Mouse (Mus musculus): Measurements from ENCODE around the gene Syn3.
A peak's percentile ranks its signal among the peaks of the same experiment; 100 is the strongest.

The Syn3 gene

DNA sequence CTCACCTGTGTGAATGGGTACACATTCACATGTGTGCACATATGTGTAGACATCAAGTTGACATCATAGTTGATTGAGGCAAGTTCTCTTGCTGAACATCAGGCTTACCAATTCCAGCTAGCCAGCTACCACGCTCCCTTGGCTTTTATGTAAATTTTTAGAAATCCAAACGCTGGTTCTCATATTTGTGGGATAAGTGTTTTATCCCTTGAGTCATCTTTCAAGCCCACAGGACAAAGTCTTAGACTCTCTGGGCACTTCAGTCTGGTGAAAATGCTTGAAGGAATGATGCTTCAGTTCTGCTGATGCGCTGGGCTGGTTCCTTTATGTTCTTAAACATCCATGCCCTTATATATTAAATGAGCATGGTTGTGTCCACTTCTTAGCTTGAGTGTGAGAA is 279.7 kb downstream of the Syn3 start:
- DNase-seq (ENCODE audit: low spot score in 2 of 2) = no peak

DNA sequence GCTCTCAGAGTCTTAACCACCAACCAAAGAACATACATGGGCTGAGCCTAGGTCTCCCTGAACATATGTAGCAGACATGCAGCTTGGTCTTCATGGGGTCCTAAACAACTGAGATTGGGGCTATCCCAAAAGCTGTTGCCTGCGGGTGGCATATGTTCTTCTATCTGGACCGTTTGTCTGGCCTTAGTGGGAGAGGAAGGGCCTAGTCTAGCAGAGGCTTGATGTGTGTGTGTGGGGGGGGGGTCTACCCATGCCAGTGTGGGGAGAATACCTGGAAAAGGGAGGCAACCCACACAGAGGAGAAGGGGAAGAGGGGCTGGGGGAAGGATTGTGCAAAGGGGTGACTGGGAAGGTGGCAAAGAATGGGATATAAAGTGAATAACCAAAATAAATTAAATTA is 281.9 kb downstream of the Syn3 start:
- no peak for DNase-seq (ENCODE audit: low spot score in 2 of 2)

DNA sequence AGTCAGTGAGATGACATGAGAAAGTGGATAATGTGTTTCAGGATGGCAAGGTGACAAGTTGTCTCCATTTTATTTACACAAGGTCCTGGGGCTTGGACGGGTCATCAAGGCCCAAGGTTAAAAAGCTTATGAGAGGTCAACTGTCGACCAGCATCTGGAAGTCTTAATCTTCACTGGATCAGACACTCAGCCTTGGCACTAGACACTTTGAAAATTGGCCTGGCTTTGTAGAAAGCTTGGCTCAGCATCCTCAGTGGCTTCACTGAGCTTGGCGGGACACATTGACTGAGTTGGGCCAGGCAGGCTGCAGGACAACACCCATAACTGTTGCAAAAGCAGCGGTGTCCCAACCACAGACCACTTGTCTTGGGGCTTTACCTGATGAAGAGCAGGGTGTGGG is 286.6 kb downstream of the Syn3 start:
- DNase-seq (ENCODE audit: low spot score in 2 of 2) = no peak

DNA sequence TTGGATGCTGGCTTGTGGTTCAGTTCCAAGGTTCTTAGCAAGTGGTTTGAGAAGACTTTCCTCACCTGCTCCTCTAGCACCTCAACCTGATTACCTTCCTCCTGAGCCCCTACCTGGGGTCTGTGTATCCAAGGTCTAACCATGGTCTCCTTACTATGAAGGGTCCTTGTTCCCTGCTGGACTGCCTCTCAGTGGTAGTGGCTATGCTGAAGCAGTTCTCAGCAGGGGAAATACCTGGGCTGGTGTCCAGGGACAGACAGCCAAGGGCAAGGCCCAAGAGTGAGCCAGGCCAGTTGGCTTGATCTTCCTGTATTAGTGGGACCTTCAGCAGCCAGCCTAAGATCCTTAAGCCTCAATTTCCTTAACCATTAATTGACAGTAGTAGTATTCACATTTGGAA is 294.8 kb downstream of the Syn3 start:
- DNase-seq (ENCODE audit: low spot score in 2 of 2) = no peak

DNA sequence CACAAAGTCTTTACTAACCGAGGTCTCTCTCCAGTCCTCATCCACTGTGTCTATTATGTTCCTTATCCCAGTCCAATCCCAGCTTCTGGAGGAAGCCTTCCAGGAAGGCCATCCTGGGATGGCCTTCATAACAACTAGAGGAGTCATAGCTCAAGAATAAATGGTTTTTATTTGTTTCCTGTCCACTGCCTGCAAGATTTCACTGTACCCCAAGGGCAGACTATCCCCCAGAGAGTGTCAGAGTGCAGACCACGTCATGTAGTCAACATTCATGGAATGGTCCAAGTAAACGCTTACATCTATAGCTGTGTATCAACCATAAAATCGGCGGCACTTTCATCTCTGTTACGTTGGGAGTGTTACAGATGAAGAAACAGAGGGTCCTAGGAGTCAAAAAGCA is 295.5 kb downstream of the Syn3 start:
- no peak for DNase-seq (ENCODE audit: low spot score in 2 of 2)

DNA sequence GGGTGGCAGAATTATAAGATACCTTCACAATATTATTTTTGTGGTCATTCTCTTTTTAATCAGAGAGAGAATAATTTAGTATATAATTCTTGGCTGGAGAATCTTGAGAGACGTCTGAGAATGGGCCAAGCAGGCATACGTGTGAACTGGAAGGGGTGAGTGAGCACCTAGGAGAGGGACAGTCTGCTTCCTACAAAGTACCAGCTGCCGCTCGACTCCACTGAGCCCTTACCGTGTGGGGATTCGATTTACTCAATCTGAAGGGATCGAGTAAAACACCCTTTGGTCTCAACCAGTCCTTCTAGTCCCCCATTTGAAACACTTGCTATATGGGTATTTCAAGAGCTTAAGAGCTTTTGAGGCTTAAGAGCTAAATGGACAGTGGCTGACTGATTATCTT is 296.9 kb downstream of the Syn3 start:
- DNase-seq (ENCODE audit: low spot score in 2 of 2) = no peak

DNA sequence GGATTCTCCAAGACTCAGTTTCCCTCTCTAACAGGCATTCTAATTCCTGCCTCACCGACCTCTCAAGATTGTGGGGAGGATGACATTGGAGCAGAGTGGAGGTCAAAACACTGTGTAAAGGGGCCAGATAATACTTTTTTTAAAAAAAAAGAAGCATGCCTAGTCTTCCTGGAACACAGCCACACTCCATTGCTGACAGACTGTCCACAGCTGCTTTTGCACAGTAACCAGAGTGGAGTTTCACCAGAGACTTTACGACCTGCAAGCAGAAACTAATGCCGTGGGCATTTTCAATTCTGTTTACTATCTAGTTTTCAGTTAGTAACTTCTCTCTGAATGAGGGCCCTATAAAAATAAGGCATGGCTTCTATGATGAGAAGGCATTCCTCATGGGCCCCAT is 297.7 kb downstream of the Syn3 start:
- DNase-seq (ENCODE audit: low spot score in 2 of 2) = no peak

DNA sequence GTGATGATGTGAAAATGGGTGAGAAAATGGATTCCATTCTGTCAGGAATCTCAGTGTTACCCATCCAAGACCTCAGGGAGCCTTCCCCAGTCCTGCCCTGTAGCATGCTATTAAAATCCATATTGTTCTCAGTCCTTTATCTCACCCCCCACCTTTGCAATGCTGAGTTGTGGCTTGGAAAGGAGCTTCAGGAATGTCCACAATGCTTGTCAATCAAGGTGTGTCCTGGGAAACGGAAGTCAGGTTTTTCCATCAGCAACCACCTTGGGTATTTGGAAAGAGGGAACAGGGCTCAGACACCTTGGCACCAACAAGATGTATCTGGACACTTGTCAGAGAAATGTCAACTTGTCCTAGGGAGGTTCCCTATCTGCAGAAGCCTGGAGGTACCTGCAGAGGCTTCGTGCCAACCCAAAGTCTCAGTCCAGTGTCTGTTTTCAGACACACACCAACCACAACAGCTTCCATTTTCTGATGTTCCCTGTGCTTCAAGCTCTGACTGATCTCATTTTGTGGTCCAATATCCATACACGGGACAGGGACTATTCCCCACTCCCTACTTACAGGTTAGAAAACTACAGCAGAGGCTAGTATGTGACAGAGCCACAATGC is 302.2 kb downstream of the Syn3 start:
- no peak for DNase-seq (ENCODE audit: low spot score in 2 of 2)

DNA sequence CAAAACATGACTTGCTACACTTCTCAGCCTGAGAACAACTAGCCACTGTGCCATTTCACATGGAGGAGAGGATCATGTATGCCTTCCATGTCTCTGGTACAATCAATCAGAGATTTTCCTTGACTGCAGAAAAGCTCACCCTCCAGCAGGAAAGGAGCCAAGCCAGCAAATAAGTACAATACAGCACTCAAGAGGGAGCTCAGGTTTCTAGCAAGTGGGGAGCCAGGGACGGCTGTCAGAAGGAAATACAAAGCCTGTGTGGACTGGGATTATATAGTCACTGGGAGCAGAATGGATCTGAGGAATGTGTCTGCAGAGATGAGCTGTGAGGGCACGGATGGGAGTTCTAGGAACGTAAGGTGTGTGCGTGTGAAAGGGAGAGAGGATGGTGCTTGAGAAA is 304.0 kb downstream of the Syn3 start:
- no peak for DNase-seq (ENCODE audit: low spot score in 2 of 2)

DNA sequence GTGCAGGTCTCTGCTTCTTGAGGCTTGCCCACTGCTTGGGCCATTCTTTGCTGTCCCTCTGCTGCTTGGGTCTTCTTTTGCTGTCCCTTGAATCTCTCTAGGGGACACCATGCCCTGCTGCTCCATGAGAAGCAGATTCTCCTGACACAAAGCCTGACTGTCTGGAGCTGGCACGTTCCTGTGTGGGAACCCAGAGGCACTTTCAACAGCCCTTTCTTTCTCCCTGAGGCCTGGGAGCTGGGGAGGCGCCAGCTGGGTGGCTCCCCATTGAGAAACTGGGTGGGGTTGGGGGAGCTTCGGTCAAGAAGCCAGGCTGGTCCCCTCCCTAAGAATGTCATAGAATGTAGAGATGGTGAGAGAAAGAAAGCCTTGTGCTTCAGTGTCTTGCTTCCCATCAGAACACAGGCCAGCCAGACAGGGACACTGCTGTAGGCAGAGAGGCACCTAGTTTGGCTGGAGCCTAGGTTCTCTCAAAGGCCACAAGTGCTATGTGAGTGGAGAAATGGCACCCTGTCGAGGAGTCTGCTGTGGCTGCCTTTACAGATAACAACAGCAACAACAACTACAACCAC is 304.7 kb downstream of the Syn3 start:
- DNase-seq (ENCODE audit: low spot score in 2 of 2) = no peak

DNA sequence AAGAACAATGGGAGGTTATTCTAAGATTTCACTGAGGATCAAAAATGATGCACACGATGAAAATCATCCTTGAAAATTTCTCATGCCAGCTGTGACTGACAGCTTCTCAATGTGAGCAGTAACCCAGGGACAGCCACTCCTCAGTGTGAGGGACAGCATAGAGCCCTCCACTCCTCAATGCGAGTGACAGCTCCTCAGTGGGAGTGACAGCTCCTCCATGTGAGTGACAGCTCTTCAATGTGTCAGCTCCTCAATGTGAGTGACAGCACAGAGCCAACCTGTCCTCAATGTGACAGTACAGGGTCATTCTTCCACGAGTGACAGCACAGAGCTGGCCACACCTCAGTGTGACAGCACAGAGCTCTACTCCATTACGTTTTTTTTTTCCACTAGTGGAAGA is 310.1 kb downstream of the Syn3 start:
- no peak for DNase-seq (ENCODE audit: low spot score in 2 of 2)

DNA sequence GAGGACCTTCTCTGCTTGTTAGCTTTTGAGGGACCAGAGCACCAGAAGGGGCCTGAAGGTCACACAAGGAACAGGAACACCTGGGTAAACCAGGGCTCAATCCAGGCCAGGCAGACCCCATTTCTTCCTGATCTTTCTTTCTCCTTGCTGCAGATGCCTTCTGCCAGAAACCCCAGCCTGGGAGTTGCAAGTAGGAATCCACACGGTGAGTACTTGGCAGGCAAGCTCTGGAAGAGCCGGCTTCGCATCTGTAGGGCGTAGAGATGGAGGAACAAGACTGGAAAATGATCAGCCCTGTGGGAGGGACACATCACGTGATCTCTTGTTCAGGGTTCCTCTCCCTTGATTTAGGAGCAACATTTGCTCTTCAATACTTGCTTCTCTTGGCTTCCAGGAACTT is 310.8 kb downstream of the Syn3 start:
- peak in 1 of 2 experiments; percentile 18 for DNase-seq (ENCODE audit: low spot score in 2 of 2)

DNA sequence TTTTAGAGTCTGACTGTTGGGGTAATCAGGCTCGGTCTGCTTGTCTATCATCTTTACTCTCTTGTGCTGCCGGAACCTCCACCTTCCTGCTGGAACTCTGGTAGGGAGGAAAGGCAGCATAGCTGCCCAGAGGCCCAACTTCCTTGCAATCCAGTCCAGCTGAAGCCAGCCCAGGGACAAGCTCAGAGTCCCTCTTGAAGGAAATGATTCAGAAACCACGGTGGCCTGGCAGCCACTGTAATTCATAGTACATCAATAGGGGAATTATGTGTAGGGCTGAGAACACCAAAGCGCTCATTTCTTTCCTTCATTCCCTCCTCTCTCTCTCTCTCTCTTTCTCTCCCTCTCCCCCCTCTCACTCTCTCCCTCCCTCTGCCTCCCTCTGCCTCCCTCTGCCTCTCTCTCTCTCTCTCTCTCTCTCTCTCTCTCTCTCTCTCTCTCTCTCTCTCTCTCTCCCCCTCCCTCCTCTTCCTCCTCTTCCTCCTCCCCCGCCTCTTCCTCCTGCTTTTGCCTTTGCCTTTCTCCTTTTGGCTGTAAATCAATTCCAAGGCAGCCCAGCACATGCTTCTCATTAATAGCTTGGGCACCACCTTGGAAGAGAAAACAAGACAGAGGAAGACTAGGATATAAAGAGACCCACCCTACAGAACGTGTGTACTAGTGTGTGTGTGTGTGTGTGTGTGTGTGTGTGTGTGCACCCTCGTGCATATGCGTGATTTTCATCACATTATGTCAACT is 315.4 kb downstream of the Syn3 start:
- DNase-seq (ENCODE audit: low spot score in 2 of 2) = no peak

DNA sequence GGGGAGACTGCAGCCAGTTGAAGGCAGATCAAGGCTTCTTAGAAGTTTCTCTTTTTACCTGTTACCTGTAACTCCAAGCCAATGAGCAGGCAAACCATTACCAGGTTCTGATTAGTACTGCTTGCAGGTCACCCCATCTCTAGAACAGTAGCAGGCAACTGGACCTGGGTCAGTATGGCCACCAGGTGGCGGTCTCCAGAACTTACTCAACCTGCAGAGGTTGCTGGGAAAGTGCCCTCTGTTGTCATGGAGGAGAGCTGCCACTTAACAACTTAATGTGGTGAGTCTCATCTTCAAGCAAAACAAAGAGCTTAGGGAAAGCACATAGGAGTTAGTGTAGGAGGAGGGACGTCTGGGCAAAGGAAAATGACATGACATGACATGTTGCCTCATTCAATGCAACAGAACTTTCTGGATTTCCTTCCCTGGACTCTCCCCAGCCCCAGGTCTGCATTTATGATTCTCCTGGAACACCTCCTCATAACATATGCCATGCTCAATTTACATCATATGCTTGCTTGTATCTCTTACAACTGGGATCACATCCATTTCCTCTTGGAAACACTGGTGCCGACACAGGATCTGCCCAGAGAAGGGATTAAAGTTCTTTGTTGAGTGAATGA is 316.4 kb downstream of the Syn3 start:
- DNase-seq (ENCODE audit: low spot score in 2 of 2) = peak; percentile 26 to 31

DNA sequence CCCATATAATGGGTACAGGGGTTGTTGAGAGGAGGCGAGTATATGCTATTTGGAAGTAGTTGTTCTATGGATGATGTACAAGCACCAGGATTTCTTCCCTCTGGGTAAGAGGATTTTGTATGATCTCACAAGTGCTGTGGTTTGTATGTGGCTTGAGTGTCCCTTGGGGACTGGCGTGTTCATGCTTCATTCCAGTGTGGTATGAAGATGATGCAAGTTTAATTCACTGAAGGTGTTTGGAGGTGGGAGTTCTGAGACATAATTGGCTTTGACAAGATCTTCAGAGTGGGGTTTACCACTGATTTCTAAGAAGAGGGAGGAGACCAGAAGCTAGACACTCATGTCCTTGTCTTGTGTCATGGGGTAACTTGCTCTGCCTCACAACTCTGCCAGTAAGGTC is 322.3 kb downstream of the Syn3 start:
- DNase-seq (ENCODE audit: low spot score in 2 of 2) = no peak

DNA sequence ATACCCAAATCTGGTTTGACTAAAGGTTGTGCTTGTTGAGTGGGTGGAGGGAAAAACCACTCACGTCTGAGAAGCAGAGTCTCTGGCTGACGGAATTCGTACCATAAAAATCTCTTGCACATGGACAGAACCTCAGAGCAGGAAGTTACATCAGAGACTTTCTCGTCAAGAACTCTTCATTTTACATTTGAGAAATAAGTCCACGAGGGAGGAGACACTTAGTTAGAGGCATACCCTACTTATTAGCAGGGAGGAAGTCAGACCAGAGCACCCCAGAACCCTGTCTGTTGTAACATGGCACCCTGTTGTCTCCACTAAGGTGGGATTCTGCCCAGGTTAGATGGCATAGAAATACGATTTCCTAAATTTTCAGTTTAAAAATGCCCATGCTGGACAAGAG is 324.7 kb downstream of the Syn3 start:
- DNase-seq (ENCODE audit: low spot score in 2 of 2) = no peak

DNA sequence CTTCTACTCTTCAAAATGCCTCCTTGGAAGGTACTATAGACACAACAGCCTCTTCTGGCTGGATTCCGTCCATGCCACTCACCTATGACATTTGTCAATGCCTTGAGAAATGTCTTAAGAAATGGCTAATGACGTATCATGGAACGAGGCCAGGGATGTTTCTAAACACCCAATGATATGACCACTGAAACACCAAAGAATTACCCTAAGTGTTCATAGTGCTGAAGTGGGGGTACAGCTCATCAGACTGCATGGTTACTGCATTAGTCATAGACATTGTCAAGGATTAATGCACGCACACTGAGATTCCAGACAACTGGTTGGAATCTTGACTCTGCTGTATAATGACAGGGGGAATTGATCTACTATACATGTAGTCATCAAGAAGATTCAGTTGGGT is 325.4 kb downstream of the Syn3 start:
- no peak for DNase-seq (ENCODE audit: low spot score in 2 of 2)

DNA sequence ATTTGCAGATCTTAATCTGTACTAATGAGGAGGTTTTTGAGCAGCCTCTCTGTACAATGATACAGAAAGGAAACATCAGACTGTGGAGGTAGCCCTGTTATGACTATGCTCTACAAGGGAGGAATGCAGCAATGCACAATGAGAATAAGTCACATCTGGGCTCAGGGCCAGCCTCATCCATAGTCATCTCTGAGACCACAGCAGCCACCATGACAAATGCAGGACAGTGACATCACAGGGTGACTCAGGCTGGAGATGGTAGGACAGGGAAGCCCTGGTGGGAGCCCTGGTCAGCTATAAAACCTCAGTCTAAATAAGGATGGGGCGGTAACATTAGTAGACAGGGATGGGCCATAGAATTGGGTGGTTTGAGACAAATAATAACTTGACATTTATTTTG is 327.4 kb downstream of the Syn3 start:
- no peak for DNase-seq (ENCODE audit: low spot score in 2 of 2)

DNA sequence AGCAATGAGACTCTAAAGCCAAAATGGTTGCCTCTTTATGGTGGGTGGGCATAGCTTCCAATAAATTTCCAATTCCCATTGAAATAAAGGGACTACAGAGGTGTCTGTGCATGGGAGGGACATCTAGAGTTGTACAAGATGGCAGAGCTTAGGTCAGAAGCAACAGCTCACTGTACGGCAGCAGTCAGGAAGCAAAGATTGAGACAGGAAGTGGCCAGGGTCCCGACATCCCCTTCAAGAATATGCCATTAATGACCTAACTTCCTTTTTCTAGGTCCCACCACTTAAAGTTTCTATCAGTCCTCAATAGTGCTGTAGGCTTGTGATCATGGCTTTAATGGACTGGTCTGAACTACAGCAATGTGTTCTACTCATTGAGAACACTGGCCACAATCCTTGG is 330.6 kb downstream of the Syn3 start:
- DNase-seq (ENCODE audit: low spot score in 2 of 2) = no peak

DNA sequence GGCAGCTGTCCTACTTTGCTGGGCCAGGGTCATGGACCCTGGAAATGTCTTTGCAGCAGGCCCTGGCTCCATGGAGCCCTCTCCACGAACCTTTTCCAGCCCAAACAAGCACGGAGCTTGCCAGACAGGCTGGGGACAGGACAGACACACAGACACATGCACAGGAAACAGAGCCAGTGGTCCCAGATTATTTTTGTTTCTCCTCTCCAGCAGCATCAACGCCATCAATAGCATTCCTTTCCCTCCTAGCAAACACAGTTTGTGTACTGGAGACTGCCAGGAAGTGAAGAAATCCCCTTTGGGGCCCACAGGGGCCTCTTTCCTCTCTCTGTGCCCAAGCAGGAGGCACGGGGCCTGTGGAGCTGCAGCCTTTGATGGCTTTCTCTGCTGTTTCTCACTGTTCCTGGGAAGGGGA is 331.8 kb downstream of the Syn3 start:
- no peak for DNase-seq (ENCODE audit: low spot score in 2 of 2)

DNA sequence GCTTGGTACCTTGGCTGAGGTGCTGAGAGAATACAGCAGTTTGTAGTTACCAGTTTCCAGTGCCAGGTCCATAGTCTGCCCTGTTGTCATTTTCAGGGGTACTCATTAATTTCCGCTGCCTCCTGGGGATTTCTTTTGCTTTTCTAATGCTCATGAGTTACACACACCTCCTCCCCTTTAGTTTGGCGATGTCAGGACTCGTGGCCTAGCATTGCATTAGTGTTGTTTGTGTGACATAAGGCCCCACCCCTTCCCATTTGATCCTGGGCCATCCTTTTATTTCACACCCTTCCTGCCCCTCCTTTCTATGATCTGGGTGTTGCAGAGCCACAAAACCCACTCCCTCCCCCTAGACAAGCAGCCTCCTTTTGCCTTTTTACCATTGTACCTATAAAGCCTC is 334.6 kb downstream of the Syn3 start:
- no peak for DNase-seq (ENCODE audit: low spot score in 2 of 2)

DNA sequence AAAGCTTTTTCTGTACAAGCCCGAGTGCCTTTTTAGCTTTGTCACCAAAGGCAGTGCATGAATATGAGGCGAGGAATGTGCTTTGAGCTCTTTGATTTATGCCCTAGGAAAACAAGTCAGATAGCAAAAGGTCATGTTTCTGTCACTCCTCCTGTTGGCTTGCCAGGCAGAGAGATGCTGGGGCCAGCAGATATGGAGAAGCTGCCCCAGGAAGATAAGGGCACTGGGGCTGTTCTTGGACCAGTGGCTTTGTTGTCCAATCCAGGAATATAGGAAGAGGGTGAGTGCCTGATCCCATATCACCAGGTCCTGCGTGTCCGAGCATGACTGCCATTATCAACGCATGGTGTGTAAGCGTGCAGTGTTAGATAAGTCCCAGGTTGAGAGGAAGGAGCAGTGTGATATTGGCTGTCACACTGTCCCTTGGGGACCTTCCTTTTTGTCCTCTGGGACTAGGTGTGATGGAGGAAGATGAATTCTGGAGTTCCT is 336.9 kb downstream of the Syn3 start:
- no peak for DNase-seq (ENCODE audit: low spot score in 2 of 2)

All from right cerebral cortex, adult 2 months (tissue).